Comparison of ENCODE assay signal across 24 mouse cellular contexts in the genomic region with DNA sequence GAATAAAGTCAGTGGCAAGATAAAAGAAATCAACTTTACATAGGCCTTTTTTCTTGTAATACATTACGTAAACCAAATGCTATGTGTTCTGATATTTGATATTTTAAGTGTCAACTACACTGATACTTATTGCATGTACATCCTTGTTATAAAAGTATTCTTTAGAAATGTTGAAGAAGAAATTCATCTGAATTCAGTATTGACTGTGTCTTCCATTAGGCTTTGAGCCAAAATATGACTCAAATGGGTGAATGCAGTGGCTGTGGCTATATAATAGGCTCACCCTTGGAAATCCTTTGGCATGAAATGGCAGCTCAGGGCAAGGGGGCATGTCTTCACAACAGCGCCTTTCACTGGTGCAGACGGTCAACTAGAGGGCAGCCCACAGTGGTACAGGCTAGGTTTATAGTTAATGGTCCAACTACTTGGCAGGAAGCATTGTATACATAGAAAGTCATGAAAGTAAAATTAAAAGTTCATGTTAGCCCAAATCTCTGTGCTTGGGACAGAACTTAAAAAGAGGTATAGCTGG.
DNase-seq lines count a peak whose midpoint lies in the region; ATAC-seq and TF ChIP-seq lines count a peak whose summit lies in the region.
"Had no signal": no experiment of that assay in that cellular context is flagged by ENCODE, and none has a peak within 500 bp of the region (broad histone marks: within the 10 kb centered on the region; RNA-seq: fewer than 3 reads in every experiment).

No protein-coding gene starts in this region.

- no peak for TF ChIP-seq CTCF in hindbrain, postnatal 0 days (IDR thresholded peaks at IDR 0.05; ENCODE audit: low read depth)

- no peak overlapping the region for H3K4me3 ChIP-seq in embryonic facial prominence, embryonic 14.5 days (ENCODE audit: low read depth, low read length)
- H3K4me3 ChIP-seq in embryonic facial prominence, embryonic 10.5 days: no peak overlapping the region
- H3K4me3 ChIP-seq in neural tube, embryonic 11.5 days (ENCODE audit: low read depth, low read length): no peak overlapping the region
- no peak overlapping the region for H3K4me3 ChIP-seq in hindbrain, postnatal 0 days (ENCODE audit: low read length)
- H3K4me3 ChIP-seq: forebrain, embryonic 13.5 days; heart, embryonic 10.5 days; heart, embryonic 15.5 days; kidney, embryonic 15.5 days; limb, embryonic 13.5 days; lung, embryonic 15.5 days; midbrain, embryonic 10.5 days; myocyte had no signal

- ATAC-seq in embryonic facial prominence, embryonic 14.5 days (ENCODE audit: low read depth): 0 out of 2 replicates have a peak, but pooled peaks have one; percentile 37
- peak; percentile 72 for ATAC-seq in neural tube, embryonic 11.5 days (ENCODE audit: insufficient read depth, low FRiP score, low TSS enrichment)
- ATAC-seq in hindbrain, postnatal 0 days: no peak
- ATAC-seq: forebrain, embryonic 13.5 days had no signal

- no peak overlapping the region for H3K27ac ChIP-seq in embryonic facial prominence, embryonic 14.5 days (replicated peaks; ENCODE audit: low read depth, low read length)
- no peak overlapping the region for H3K27ac ChIP-seq in embryonic facial prominence, embryonic 10.5 days (replicated peaks)
- H3K27ac ChIP-seq in neural tube, embryonic 11.5 days (ENCODE audit: low read depth, low read length): no peak overlapping the region
- H3K27ac ChIP-seq in hindbrain, postnatal 0 days: no peak overlapping the region
- H3K27ac ChIP-seq: forebrain, embryonic 13.5 days; heart, embryonic 10.5 days; heart, embryonic 15.5 days; kidney, embryonic 15.5 days; limb, embryonic 13.5 days; lung, embryonic 15.5 days; midbrain, embryonic 10.5 days had no signal

- H3K9ac ChIP-seq in embryonic facial prominence, embryonic 14.5 days (ENCODE audit: low read depth, low read length): no peak overlapping the region
- H3K9ac ChIP-seq in neural tube, embryonic 11.5 days (ENCODE audit: low read length): no peak overlapping the region
- no peak overlapping the region for H3K9ac ChIP-seq in hindbrain, postnatal 0 days (replicated peaks; ENCODE audit: low read length)
- H3K9ac ChIP-seq: forebrain, embryonic 13.5 days; heart, embryonic 15.5 days; kidney, embryonic 15.5 days; limb, embryonic 13.5 days; lung, embryonic 15.5 days had no signal

- no peak overlapping the region for H3K4me2 ChIP-seq in embryonic facial prominence, embryonic 14.5 days (ENCODE audit: low read depth, low read length)
- H3K4me2 ChIP-seq in neural tube, embryonic 11.5 days (ENCODE audit: low read depth): no peak overlapping the region
- H3K4me2 ChIP-seq in hindbrain, postnatal 0 days (ENCODE audit: low read depth, low read length): no peak overlapping the region
- H3K4me2 ChIP-seq: forebrain, embryonic 13.5 days; heart, embryonic 15.5 days; kidney, embryonic 15.5 days; limb, embryonic 13.5 days; liver, embryonic 11.5 days; lung, embryonic 15.5 days had no signal

- DNase-seq in embryonic facial prominence, embryonic 14.5 days (ENCODE audit: low spot score): peak; percentile 36
- DNase-seq in embryonic facial prominence, embryonic 10.5 days (ENCODE audit: low spot score): no peak
- peak; percentile 40 for DNase-seq in neural tube, embryonic 11.5 days (ENCODE audit: low spot score)
- no peak for DNase-seq in neural tube, embryonic 10.5 days (ENCODE audit: extremely low spot score, low spot score)
- peak; percentile 18 for DNase-seq in hindbrain, postnatal 0 days (ENCODE audit: low spot score)
- no peak for DNase-seq in embryo, embryonic 11 days
- no peak for DNase-seq in right cerebral cortex, adult 18-20 months
- DNase-seq: adrenal gland, postnatal 10 days; cerebellum, adult 18-20 months; cerebellum, postnatal 10 days; gastrocnemius, postnatal 14 days; kidney, adult 18-20 months; kidney, postnatal 25 days; thymus, postnatal 14 days had no signal

- H3K4me1 ChIP-seq in embryonic facial prominence, embryonic 14.5 days (ENCODE audit: control insufficient read depth, insufficient read depth, low read length): no peaks in the 10 kb centered on the region
- H3K4me1 ChIP-seq in embryonic facial prominence, embryonic 10.5 days: no peaks in the 10 kb centered on the region
- H3K4me1 ChIP-seq in neural tube, embryonic 11.5 days (ENCODE audit: control insufficient read depth, insufficient read depth, low read length): no peaks in the 10 kb centered on the region
- H3K4me1 ChIP-seq in hindbrain, postnatal 0 days (ENCODE audit: insufficient read depth, low read length): no peaks in the 10 kb centered on the region
- H3K4me1 ChIP-seq: heart, embryonic 10.5 days; heart, embryonic 15.5 days; kidney, embryonic 15.5 days; limb, embryonic 13.5 days; lung, embryonic 15.5 days; midbrain, embryonic 10.5 days had no signal

- WGBS in embryonic facial prominence, embryonic 14.5 days: 82% methylated on average over 3 of the region's 3 CpGs
- 88% methylated on average over 3 of the region's 3 CpGs for WGBS in embryonic facial prominence, embryonic 10.5 days
- 73% methylated on average over 3 of the region's 3 CpGs for WGBS in neural tube, embryonic 11.5 days
- WGBS in hindbrain, postnatal 0 days: 64% methylated on average over 3 of the region's 3 CpGs

- H3K36me3 ChIP-seq in embryonic facial prominence, embryonic 14.5 days (ENCODE audit: control insufficient read depth, insufficient read depth, low read length): no peaks in the 10 kb centered on the region
- no peaks in the 10 kb centered on the region for H3K36me3 ChIP-seq in embryonic facial prominence, embryonic 10.5 days (replicated peaks)
- H3K36me3 ChIP-seq in neural tube, embryonic 11.5 days (ENCODE audit: control insufficient read depth, insufficient read depth, low read length): no peaks in the 10 kb centered on the region
- H3K36me3 ChIP-seq in hindbrain, postnatal 0 days (ENCODE audit: insufficient read depth, low read length): no peaks in the 10 kb centered on the region
- H3K36me3 ChIP-seq: heart, embryonic 10.5 days; heart, embryonic 15.5 days; kidney, embryonic 15.5 days; limb, embryonic 13.5 days; lung, embryonic 15.5 days; midbrain, embryonic 10.5 days had no signal

- no peaks in the 10 kb centered on the region for H3K27me3 ChIP-seq in embryonic facial prominence, embryonic 14.5 days (replicated peaks; ENCODE audit: control insufficient read depth, insufficient read depth, low read length)
- no peaks in the 10 kb centered on the region for H3K27me3 ChIP-seq in embryonic facial prominence, embryonic 10.5 days (replicated peaks; ENCODE audit: low read depth, poor library complexity, severe bottlenecking)
- H3K27me3 ChIP-seq in neural tube, embryonic 11.5 days (ENCODE audit: control insufficient read depth, insufficient read depth, low read length): no peaks in the 10 kb centered on the region
- H3K27me3 ChIP-seq in hindbrain, postnatal 0 days (ENCODE audit: insufficient read depth, low read length): no peaks in the 10 kb centered on the region
- H3K27me3 ChIP-seq: CH12.LX; forebrain, embryonic 13.5 days; heart, embryonic 15.5 days; kidney, embryonic 15.5 days; limb, embryonic 13.5 days; lung, embryonic 15.5 days had no signal

- H3K9me3 ChIP-seq in embryonic facial prominence, embryonic 14.5 days (ENCODE audit: control insufficient read depth, low read length): no peaks in the 10 kb centered on the region
- H3K9me3 ChIP-seq in embryonic facial prominence, embryonic 10.5 days: no peaks in the 10 kb centered on the region
- H3K9me3 ChIP-seq in neural tube, embryonic 11.5 days (ENCODE audit: control insufficient read depth, low read length): no peaks in the 10 kb centered on the region
- H3K9me3 ChIP-seq in hindbrain, postnatal 0 days (ENCODE audit: low read length): no peaks in the 10 kb centered on the region
- H3K9me3 ChIP-seq: forebrain, embryonic 13.5 days; heart, embryonic 10.5 days; heart, embryonic 15.5 days; kidney, embryonic 15.5 days; limb, embryonic 13.5 days; lung, embryonic 15.5 days; midbrain, embryonic 10.5 days had no signal

Comparison
In these comparisons a context has a peak if more than half of its experiments do, and no peak if none do; other contexts are left out.
1. DNase-seq: peak in embryonic facial prominence, embryonic 14.5 days (single experiment), neural tube, embryonic 11.5 days (single experiment) and hindbrain, postnatal 0 days (single experiment); none in embryonic facial prominence, embryonic 10.5 days (single experiment), neural tube, embryonic 10.5 days (single experiment), embryo, embryonic 11 days (single experiment) and right cerebral cortex, adult 18-20 months (single experiment).